Mouse (Mus musculus) heart, embryonic 12.5 days (tissue): Measurements from ENCODE around the gene Krtap19-4. TPM values are rescaled to one million over a fixed set of nuclear protein-coding genes. Genes with fewer than 3 reads are reported as not detected.

Experiments
- polyA plus RNA-seq: library from polyadenylated mRNA; unstranded; fragments of >200 nt; fragmentation: Nextera tagmentation; extraction: Ambion mirVana; gene quantifications from 2 replicates; pipeline ENCODE4 v1.2.1, GENCODE M21; 2016

The Krtap19-4 gene
- polyA plus RNA-seq, 1 experiment from 2014 or later = not detected

Other genes starting within 250 kb of the Krtap19-4 start
- not detected in 2 replicates for gene Krtap26-1, start 237.3 kb downstream of the Krtap19-4 start, polyA plus RNA-seq
- not detected in 2 replicates for gene Krtap27-1, start 213.4 kb downstream of the Krtap19-4 start, polyA plus RNA-seq
- gene 2310061N02Rik, start 177.1 kb downstream of the Krtap19-4 start, polyA plus RNA-seq = not detected in 2 replicates
- not detected in 2 replicates for gene Krtap13-1, start 156.2 kb downstream of the Krtap19-4 start, polyA plus RNA-seq
- not detected in 2 replicates for gene Krtap13, start 133.5 kb downstream of the Krtap19-4 start, polyA plus RNA-seq
- not detected in 2 replicates for gene 2310034C09Rik, start 126.2 kb downstream of the Krtap19-4 start, polyA plus RNA-seq
- not detected in 2 replicates for gene 2310057N15Rik, start 110.9 kb downstream of the Krtap19-4 start, polyA plus RNA-seq
- not detected in 2 replicates for gene Gm5965, start 107.2 kb downstream of the Krtap19-4 start, polyA plus RNA-seq
- not detected in 2 replicates for gene Gm20741, start 72.9 kb downstream of the Krtap19-4 start, polyA plus RNA-seq
- gene Krtap15, start 64.9 kb downstream of the Krtap19-4 start, polyA plus RNA-seq = not detected in 2 replicates
- gene Krtap14, start 58.9 kb downstream of the Krtap19-4 start, polyA plus RNA-seq = not detected in 2 replicates
- not detected in 2 replicates for gene Krtap19-1, start 15.7 kb downstream of the Krtap19-4 start, polyA plus RNA-seq
- not detected in 2 replicates for gene Krtap19-2, start 10.8 kb downstream of the Krtap19-4 start, polyA plus RNA-seq
- not detected in 2 replicates for gene Krtap19-3, start 7.1 kb downstream of the Krtap19-4 start, polyA plus RNA-seq
- gene Krtap19-5, start 11.4 kb upstream of the Krtap19-4 start, polyA plus RNA-seq = not detected in 2 replicates
- not detected in 2 replicates for gene Krtap19-9b, start 47.2 kb upstream of the Krtap19-4 start, polyA plus RNA-seq
- not detected in 2 replicates for gene Krtap16-3, start 77.8 kb upstream of the Krtap19-4 start, polyA plus RNA-seq
- gene Krtap22-2, start 125.7 kb upstream of the Krtap19-4 start, polyA plus RNA-seq = not detected in 2 replicates
- gene Gm10229, start 130.2 kb upstream of the Krtap19-4 start, polyA plus RNA-seq = not detected in 2 replicates
- gene Krtap6-1, start 146.6 kb upstream of the Krtap19-4 start, polyA plus RNA-seq = not detected in 2 replicates
- gene Gm10228, start 156.4 kb upstream of the Krtap19-4 start, polyA plus RNA-seq = not detected in 2 replicates
- not detected in 2 replicates for gene Krtap6-5, start 162.8 kb upstream of the Krtap19-4 start, polyA plus RNA-seq
- gene 1110025L11Rik, start 178.9 kb upstream of the Krtap19-4 start, polyA plus RNA-seq = not detected in 2 replicates
- not detected in 2 replicates for gene Krtap6-3, start 198.9 kb upstream of the Krtap19-4 start, polyA plus RNA-seq